Mouse (Mus musculus) MEL (cell line): Measurements from ENCODE around the gene Zfp651. TPM values are rescaled to one million over a fixed set of nuclear protein-coding genes. Genes with fewer than 3 reads are reported as not detected.

Source experiments
- DNase-seq: peaks from one replicate; pipeline ENCODE4 v3.0.0; 2011; ENCODE audit warnings: low read depth, low spot score
- H3K27ac ChIP-seq: 2 replicates; pipeline ENCODE4 v1.5.1; 2012; ENCODE audit warnings: low read depth, mild to moderate bottlenecking, control low read depth, low read length, moderate library complexity; ENCODE audit not compliant: control insufficient read depth
- H3K27me3 ChIP-seq, 2 experiments: fragments of 150-350 bp in 1 of 2; sonication (generic) in 1 of 2; 2 replicates each; pipeline ENCODE4 v1.6.1; 2012; ENCODE audit warnings: low read length in 2 of 2, mild to moderate bottlenecking in 2 of 2, improper control_type of control experiment in 1 of 2, moderate library complexity in 1 of 2; ENCODE audit not compliant: insufficient read depth in 2 of 2, control insufficient read depth in 1 of 2
- H3K36me3 ChIP-seq, 2 experiments: 2 replicates each; pipeline ENCODE4 v1.6.1; 2012 to 2014; ENCODE audit warnings: low read length in 2 of 2, improper control_type of control experiment in 1 of 2, inconsistent platforms in 1 of 2, mild to moderate bottlenecking in 1 of 2; ENCODE audit not compliant: insufficient read depth in 2 of 2, control insufficient read depth in 1 of 2
- H3K4me1 ChIP-seq, 2 experiments: fragments of 150-350 bp in 1 of 2; sonication (generic) in 1 of 2; 2 replicates each; pipeline ENCODE4 v1.6.1; 2012; ENCODE audit warnings: low read length in 2 of 2, improper control_type of control experiment in 1 of 2, mild to moderate bottlenecking in 1 of 2; ENCODE audit not compliant: insufficient read depth in 2 of 2, control insufficient read depth in 1 of 2
- H3K4me3 ChIP-seq, 2 experiments: fragments of 150-350 bp in 1 of 2; sonication (generic) in 1 of 2; 2 replicates each; pipeline ENCODE4 v1.5.1; 2012; ENCODE audit warnings: low read depth in 2 of 2, low read length in 2 of 2, mild to moderate bottlenecking in 2 of 2, moderate library complexity in 2 of 2, control low read depth in 1 of 2, improper control_type of control experiment in 1 of 2; ENCODE audit not compliant: control insufficient read depth in 1 of 2, insufficient read depth in 1 of 2
- H3K79me2 ChIP-seq: 2 replicates; pipeline ENCODE4 v1.6.1; 2012; ENCODE audit warnings: mild to moderate bottlenecking, low read length, moderate library complexity; ENCODE audit not compliant: control insufficient read depth, poor library complexity, insufficient read depth
- H3K9ac ChIP-seq: 2 replicates; pipeline ENCODE4 v1.6.1; 2012; ENCODE audit warnings: low read depth, mild to moderate bottlenecking, control low read depth, low read length, moderate library complexity; ENCODE audit not compliant: control insufficient read depth, poor library complexity, severe bottlenecking
- H3K9me3 ChIP-seq: fragments of 150-350 bp; sonication (generic); replicated peaks from 2 replicates; pipeline ENCODE4 v1.6.1; 2012; ENCODE audit warnings: mild to moderate bottlenecking, low read length, improper control_type of control experiment, moderate library complexity; ENCODE audit not compliant: insufficient read depth
- BHLHE40 ChIP-seq: IDR thresholded peaks from 2 replicates; pipeline ENCODE4 v1.6.1; 2012; ENCODE audit warnings: low read depth, mild to moderate bottlenecking, inconsistent platforms, low read length, improper control_type of control experiment, borderline replicate concordance
- CHD2 ChIP-seq: IDR thresholded peaks from 2 replicates; pipeline ENCODE4 v1.6.1; 2011; ENCODE audit warnings: low read length, improper control_type of control experiment
- EP300 ChIP-seq, 2 experiments: IDR thresholded peaks; 2 replicates each; pipeline ENCODE4 v1.6.1; 2011; ENCODE audit warnings: improper control_type of control experiment in 2 of 2, low read length in 2 of 2, low read depth in 1 of 2, mild to moderate bottlenecking in 1 of 2
- GABPA ChIP-seq: IDR thresholded peaks from 2 replicates; pipeline ENCODE4 v1.6.1; 2012; ENCODE audit warnings: low read depth, mild to moderate bottlenecking, inconsistent platforms, low read length, improper control_type of control experiment, moderate library complexity
- HCFC1 ChIP-seq: IDR thresholded peaks from 2 replicates; pipeline ENCODE4 v1.6.1; 2012; ENCODE audit warnings: low read depth, mild to moderate bottlenecking, inconsistent platforms, low read length, improper control_type of control experiment, moderate library complexity
- MAFK ChIP-seq: IDR thresholded peaks from 2 replicates; pipeline ENCODE4 v1.6.1; 2011; ENCODE audit warnings: low read depth, mild to moderate bottlenecking, low read length, improper control_type of control experiment, borderline replicate concordance
- MXI1 ChIP-seq: IDR thresholded peaks from 2 replicates; pipeline ENCODE4 v1.6.1; 2011; ENCODE audit warnings: mild to moderate bottlenecking, low read depth, low read length, improper control_type of control experiment
- MYC ChIP-seq: IDR thresholded peaks from 2 replicates; pipeline ENCODE4 v1.6.1; 2011; ENCODE audit warnings: low read depth, mild to moderate bottlenecking, low read length, improper control_type of control experiment, moderate library complexity
- POLR2A ChIP-seq, 2 experiments: IDR thresholded peaks; 2 replicates each; pipeline ENCODE4 v1.6.1; 2011 to 2012; ENCODE audit warnings: low read length in 2 of 2, mild to moderate bottlenecking in 2 of 2, control low read depth in 1 of 2, improper control_type of control experiment in 1 of 2, low read depth in 1 of 2, moderate library complexity in 1 of 2; ENCODE audit not compliant: control insufficient read depth in 1 of 2, insufficient read depth in 1 of 2, poor library complexity in 1 of 2
- POLR2AphosphoS2 ChIP-seq: IDR thresholded peaks from 2 replicates; pipeline ENCODE4 v1.6.1; 2011; ENCODE audit warnings: low read length, improper control_type of control experiment
- SIN3A ChIP-seq: IDR thresholded peaks from 2 replicates; pipeline ENCODE4 v1.6.1; 2012; ENCODE audit warnings: low read length, improper control_type of control experiment, inconsistent platforms
- SMC3 ChIP-seq: IDR thresholded peaks from 2 replicates; pipeline ENCODE4 v1.6.1; 2011; ENCODE audit warnings: low read depth, low read length, improper control_type of control experiment
- TAL1 ChIP-seq: IDR thresholded peaks from 2 replicates; pipeline ENCODE4 v1.6.1; 2012; ENCODE audit warnings: mild to moderate bottlenecking, inconsistent platforms, low read length, moderate library complexity, mixed read lengths
- TBP ChIP-seq: IDR thresholded peaks from 2 replicates; pipeline ENCODE4 v1.8.0; 2011; ENCODE audit warnings: low read depth, low read length, improper control_type of control experiment
- TCF12 ChIP-seq: IDR thresholded peaks from 2 replicates; pipeline ENCODE4 v1.6.1; 2014; ENCODE audit warnings: low read depth, mild to moderate bottlenecking, inconsistent platforms, low read length, improper control_type of control experiment, moderate library complexity
- UBTF ChIP-seq: IDR thresholded peaks from 2 replicates; pipeline ENCODE4 v1.6.1; 2012; ENCODE audit warnings: low read depth, mild to moderate bottlenecking, inconsistent platforms, low read length, improper control_type of control experiment, moderate library complexity, borderline replicate concordance; ENCODE audit not compliant: insufficient read depth
- ZC3H11A ChIP-seq: IDR thresholded peaks from 2 replicates; pipeline ENCODE4 v1.6.1; 2012; ENCODE audit warnings: low read depth, mild to moderate bottlenecking, inconsistent platforms, low read length, improper control_type of control experiment
- ZNF384 ChIP-seq: IDR thresholded peaks from 2 replicates; pipeline ENCODE4 v1.6.1; 2012; ENCODE audit warnings: low read depth, mild to moderate bottlenecking, inconsistent platforms, low read length, improper control_type of control experiment
- polyA plus RNA-seq, 2 experiments: library from polyadenylated mRNA; stranded (reverse) in 1 of 2; unstranded in 1 of 2; fragments of >175 nt in 1 of 2; fragments of >200 nt in 1 of 2; gene quantifications; 2 replicates each; pipeline versions ENCODE4 v1.2.1 to v1.2.4; 2012; ENCODE audit warnings: low replicate concordance in 2 of 2, low read depth in 1 of 2; ENCODE audit not compliant: insufficient read length in 2 of 2, insufficient read depth in 1 of 2, missing spikeins in 1 of 2
- total RNA-seq: library from RNA; depleted of rRNA; stranded (reverse); fragments of 300-350 nt; gene quantifications from 2 replicates; pipeline ENCODE4 v1.2.3, GENCODE M21; 2012

Gene Zfp651
- total and polyA plus RNA-seq, 3 experiments = 0.07 to 0.12 TPM; not detected in 1

- H3K9me3 ChIP-seq = no peaks in the 10 kb centered on the region
Measured at GRCm38 (mm10) chr9:121717048-121717447, 42.1 kb upstream of the Zfp651 start.

GRCm38 (mm10) chr9:121718070-121718705 is 40.9 kb upstream of the Zfp651 start:
- Histone ChIP-seq H3K36me3 (peaks cover 5 to 22% of the 10 kb centered on the region in 2 experiments), H3K27me3 (no peaks in the 10 kb centered on the region), H3K9me3 (no peaks in the 10 kb centered on the region)
- TF ChIP-seq HCFC1 = no peak
- TF ChIP-seq MYC = 0 out of 2 replicates have a peak, but pooled peaks have one; percentile 2
- TF ChIP-seq MAFK = peak; percentile 45; the same call in 1 of the 2 replicates
- TF ChIP-seq TBP = peak; percentile 96
- TF ChIP-seq, all 39 proteins: peak for 3
- peak overlapping the region; percentile 85 for H3K9ac ChIP-seq
- DNase-seq = peak; percentile 60
- H3K4me3 ChIP-seq = peak overlapping the region; percentile 63 to 66
- peak overlapping the region; percentile 80 for H3K27ac ChIP-seq
- H3K79me2 ChIP-seq = peaks cover 34% of the 10 kb centered on the region
- peaks cover 4 to 9% of the 10 kb centered on the region in 2 experiments; a peak in 3 of 4 replicates for H3K4me1 ChIP-seq

More at GRCm38 (mm10) chr9:121717048-121717447, 42.1 kb upstream of the Zfp651 start:
- peaks cover 27% of the 10 kb centered on the region for H3K79me2 ChIP-seq
- H3K27me3 ChIP-seq = no peaks in the 10 kb centered on the region
- H3K27ac ChIP-seq = no peak overlapping the region
- H3K9ac ChIP-seq = no peak overlapping the region
- DNase-seq = no peak
- no peak overlapping the region for H3K4me3 ChIP-seq
- H3K36me3 ChIP-seq = peaks cover 4 to 15% of the 10 kb centered on the region in 2 experiments
- peaks cover 4 to 9% of the 10 kb centered on the region in 2 experiments; a peak in 3 of 4 replicates for H3K4me1 ChIP-seq
- no peak for TF ChIP-seq TCF12
- no peak for TF ChIP-seq ZNF384
- TF ChIP-seq POLR2AphosphoS2 = no peak
- no peak for TF ChIP-seq GABPA
- TF ChIP-seq CHD2 = no peak
- no peak for TF ChIP-seq EP300 (IDR thresholded peaks at IDR 0.05; ENCODE audit: low read depth in 1 of 2, low read length in 2 of 2)
- no peak for TF ChIP-seq MAFK
- no peak for TF ChIP-seq MXI1
- TF ChIP-seq POLR2A (IDR thresholded peaks at IDR 0.05; ENCODE audit: control insufficient read depth in 1 of 2, insufficient read depth in 1 of 2, low read depth in 1 of 2, low read length in 2 of 2, poor library complexity in 1 of 2) = no peak
- no peak for TF ChIP-seq TAL1
- TF ChIP-seq HCFC1 = no peak
- TF ChIP-seq UBTF = no peak
- TF ChIP-seq TBP = no peak
- TF ChIP-seq SMC3 = no peak
- no peak for TF ChIP-seq SIN3A
- no peak for TF ChIP-seq BHLHE40
- TF ChIP-seq ZC3H11A = no peak
